Mouse (Mus musculus): ENCODE measurements at regions not wholly inside any gene's neighbourhood (a gene's known extent, or its start where the extent isn't known, plus 50 kb on each side); places are given as distances from the start of the nearest gene placed in this dataset.

DNA sequence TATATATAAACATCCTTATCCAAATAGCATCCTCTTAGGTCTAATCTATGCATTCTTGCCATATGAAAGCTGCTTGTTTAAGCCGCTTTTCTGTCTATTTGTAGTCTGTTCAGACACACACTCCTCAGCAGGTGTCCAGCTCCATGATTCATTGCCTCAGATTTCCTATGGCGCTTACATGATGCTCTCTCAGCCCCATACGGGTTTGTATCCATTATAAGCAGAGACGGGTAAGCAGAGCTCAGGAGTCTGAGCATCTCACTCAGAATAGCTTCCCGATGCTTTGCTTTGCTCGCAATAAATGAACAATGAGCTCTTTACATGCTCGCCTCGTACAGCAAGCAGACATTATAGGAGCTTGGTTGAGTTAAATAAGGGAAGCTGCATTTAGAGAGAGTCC is 521.3 kb upstream of the Ptbp2 start:
- Histone ChIP-seq H3K9ac (no peak overlapping the region), H3K4me1 (no peaks in the 10 kb centered on the region), H3K36me3 (no peaks in the 10 kb centered on the region), H3K27me3 (no peaks in the 10 kb centered on the region), H3K4me3 (no peak overlapping the region), H3K27ac (no peak overlapping the region), H3K9me3 (no peaks in the 10 kb centered on the region), H3K4me2 (replicated peaks) (no peak overlapping the region)
- 77% methylated on average over 8 of the region's 8 CpGs for WGBS
- ATAC-seq (ENCODE audit: low FRiP score, low read depth) = no peak

All from limb, embryonic 13.5 days (tissue).